Mouse (Mus musculus) heart, postnatal 36 days (tissue): Measurements from ENCODE around the gene Rfc5. TPM values are rescaled to one million over a fixed set of nuclear protein-coding genes. Genes with fewer than 3 reads are reported as not detected.
"Not testable (repeated sequence)": the region's sequence is repeated elsewhere in the genome, so short reads cannot be mapped to it uniquely, and the experiment has no call there.

Experiments used
- DNase-seq, 2 experiments: peaks; one replicate each; pipeline ENCODE4 v3.0.0; 2021 to 2022
- intact Hi-C: fragments of 180-260 bp; cut with DNase I; formaldehyde crosslinking; loops from one replicate; pipeline ENCODE4 v1.15.1; 2025
- total RNA-seq, 2 experiments: library from RNA; stranded (reverse); gene quantifications; 2 replicates each; pipeline ENCODE4 v1.2.3; 2021

Gene Rfc5
- total RNA-seq, 2 experiments from 2014 or later = 2.7 to 5.2 TPM

DNA sequence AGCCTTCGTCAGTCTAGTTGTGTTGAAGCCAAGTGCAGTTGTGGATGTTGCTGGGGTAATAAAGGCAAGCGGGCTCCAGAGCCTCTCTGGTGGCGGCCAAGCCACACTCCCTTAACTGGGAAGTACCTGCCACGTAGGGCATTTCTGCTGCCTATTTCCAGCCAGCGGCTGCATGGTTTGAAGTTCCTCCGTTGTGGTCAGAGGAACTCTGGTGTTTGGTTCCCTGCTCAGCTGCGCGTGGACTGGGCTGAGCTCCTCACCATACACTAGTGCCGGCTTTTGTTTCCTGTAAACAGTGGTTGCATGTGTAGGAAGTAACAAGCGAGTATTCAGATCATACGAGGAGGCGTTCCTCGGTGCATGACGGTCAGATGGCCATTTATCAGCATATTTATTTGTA lies 11.1 kb downstream of the Rfc5 start:
- intact Hi-C loops, DNase-seq: not testable (repeated sequence)

GRCm38 (mm10) chr5:117376331-117376761 lies 12.5 kb downstream of the Rfc5 start:
- intact Hi-C loops = no loop called here

DNA sequence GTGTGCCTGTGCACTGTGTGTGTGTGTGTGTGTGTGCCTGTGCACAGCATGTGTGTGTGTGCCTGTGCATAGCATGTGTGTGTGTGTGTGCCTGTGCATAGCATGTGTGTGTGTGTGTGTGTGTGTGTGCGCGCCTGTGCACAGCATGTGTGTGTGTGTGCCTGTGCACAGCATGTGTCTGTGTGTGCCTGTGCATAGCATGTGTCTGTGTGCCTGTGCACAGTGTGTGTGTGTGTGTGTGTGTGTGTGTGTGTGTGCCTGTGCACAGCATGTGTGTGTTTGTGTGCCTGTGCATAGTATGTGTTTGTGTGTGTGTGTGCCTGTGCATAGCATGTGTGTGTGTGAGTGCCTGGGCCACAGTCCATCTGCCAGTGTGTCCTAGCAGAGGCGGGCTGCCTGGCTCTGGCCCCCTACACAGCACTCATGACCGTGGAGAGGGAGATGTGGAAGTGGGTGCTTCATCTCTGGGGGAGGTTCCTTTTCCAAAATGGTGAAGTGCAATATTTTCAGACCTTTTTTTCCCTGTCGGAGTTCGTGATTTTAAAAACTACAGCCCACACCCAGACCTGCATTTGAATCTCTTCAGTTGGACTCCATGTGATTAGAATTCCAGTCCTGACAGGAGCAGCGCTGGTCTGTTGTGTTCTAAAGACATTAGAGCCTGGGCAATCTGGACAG lies 14.3 kb downstream of the Rfc5 start:
- DNase-seq = no peak
- intact Hi-C loops = no loop called here

More at GRCm38 (mm10) chr5:117376331-117376761, 12.5 kb downstream of the Rfc5 start:
- no peak for DNase-seq

DNA sequence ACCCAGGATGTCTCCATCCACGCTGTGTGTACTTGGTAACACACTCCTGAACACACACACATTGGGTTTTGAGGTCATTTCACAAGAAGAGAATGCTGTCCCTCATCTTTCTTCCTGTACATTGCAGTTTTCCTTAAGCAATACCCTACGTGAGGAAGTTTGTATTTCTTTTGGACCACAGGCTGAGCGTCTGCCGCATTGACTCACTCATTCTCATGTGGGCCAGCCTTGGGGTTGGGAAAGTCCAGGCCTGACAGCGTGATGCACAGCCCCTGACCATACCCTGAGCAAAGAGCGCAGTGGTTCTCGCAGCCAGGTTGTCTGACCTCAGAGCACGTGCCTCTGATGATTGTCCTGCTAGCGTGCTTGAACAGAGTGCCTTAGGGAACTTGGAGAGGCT lies 15.4 kb downstream of the Rfc5 start:
- no peak for DNase-seq
- intact Hi-C loops = no loop called here

- intact Hi-C loops = loop anchor here (2.0 kb wide), 1 partner anchor 16 kb away; no protein-coding TSS in a partner anchor
- DNase-seq = peak in 1 of 2 experiments; percentile 30
Measured at GRCm38 (mm10) chr5:117370592-117370991, 18.3 kb downstream of the Rfc5 start.

DNA sequence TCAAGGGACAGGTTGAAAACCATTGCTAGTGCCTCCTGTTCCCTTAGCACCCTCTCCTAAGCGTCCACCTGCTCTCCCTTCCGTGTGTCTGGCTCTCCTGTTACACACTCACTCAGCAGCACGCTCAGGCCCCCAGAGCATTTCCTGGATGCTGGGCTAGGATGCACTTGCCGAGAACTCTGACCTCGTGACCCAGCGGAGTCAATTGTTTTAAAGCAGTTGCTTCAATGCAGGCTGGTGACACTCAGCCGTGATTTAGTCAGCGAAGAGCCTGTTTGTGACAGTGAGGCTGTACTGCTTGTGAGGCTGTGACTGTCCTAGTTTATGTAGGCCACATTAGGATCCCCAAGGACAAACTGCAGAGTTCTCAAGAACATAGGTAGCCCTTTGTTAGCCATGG lies 21.6 kb downstream of the Rfc5 start:
- intact Hi-C loops = no loop called here

GRCm38 (mm10) chr5:117365904-117366561 lies 22.8 kb downstream of the Rfc5 start:
- intact Hi-C loops = no loop called here
- DNase-seq = no peak

More for the DNA sequence above, 21.6 kb downstream of the Rfc5 start:
- no peak for DNase-seq

GRCm38 (mm10) chr5:117364821-117365220 lies 24.0 kb downstream of the Rfc5 start:
- DNase-seq = no peak
- intact Hi-C loops = no loop called here

GRCm38 (mm10) chr5:117363066-117363782 lies 25.6 kb downstream of the Rfc5 start:
- intact Hi-C loops = no loop called here
- DNase-seq = peak in 1 of 2 experiments; percentile 38

DNA sequence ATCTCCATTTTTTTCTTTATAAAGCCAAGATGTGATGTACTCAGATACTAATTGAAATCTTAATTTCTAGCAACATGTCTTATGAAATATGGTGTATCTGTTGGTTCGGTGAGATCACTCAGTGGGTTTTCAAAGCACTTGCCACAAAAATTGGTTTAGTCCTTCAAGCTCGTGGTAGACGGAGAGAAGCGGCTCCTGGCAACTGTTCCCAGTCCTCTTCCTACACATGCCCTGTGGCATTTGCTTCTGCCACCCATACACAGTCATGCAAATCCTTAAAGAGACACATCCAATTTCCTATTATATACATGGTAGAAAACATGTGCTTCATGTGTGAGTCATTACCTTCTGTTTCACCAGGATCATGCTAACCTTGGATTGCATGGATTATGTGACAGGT lies 27.3 kb downstream of the Rfc5 start:
- intact Hi-C loops = no loop called here
- no peak for DNase-seq

- peak in 1 of 2 experiments; percentile 22 for DNase-seq
Measured at GRCm38 (mm10) chr5:117360631-117361541, 28.0 kb downstream of the Rfc5 start.

GRCm38 (mm10) chr5:117360228-117360515 lies 28.7 kb downstream of the Rfc5 start:
- intact Hi-C loops = no loop called here
- DNase-seq = no peak

More at GRCm38 (mm10) chr5:117360631-117361541, 28.0 kb downstream of the Rfc5 start:
- intact Hi-C loops = no loop called here

DNA sequence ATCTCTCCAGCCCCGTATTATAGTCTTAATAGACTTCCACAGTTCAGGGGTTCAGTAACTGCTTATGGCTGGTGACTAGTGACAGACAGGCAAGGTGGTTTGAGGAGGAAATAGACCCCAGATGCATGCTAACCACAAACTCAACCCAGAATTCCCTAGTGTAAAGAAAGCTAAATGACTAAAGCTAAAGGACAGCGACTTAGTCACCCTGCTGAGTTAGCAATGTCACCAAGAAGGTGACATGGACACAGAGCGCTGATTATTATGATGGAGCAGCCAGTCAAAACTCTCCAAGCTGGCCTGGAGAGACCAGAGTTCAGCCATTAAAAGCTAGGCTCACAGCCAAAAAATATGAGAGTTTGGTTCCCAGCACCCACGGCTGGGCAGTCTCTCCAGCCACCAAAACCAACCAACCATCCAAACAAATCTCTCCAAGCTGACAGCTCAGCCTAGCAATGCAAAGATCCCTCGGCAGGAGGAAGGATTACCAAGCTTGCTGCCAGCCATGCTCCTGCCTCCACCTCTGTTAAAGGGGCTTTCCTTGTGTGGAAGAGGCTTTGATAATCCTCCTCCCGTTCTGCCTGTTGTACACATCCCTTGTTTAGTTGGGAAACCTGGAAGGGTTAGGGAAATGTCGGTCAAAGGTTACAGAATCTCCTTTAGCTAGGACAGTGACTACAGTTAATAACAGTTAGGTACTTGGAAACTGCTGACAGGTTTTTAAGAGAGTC lies 29.2 kb downstream of the Rfc5 start:
- no peak for DNase-seq
- intact Hi-C loops = loop anchor here (5.0 kb wide), 1 partner anchor 242 kb away; the partner anchor contains the start of gene Suds3

DNA sequence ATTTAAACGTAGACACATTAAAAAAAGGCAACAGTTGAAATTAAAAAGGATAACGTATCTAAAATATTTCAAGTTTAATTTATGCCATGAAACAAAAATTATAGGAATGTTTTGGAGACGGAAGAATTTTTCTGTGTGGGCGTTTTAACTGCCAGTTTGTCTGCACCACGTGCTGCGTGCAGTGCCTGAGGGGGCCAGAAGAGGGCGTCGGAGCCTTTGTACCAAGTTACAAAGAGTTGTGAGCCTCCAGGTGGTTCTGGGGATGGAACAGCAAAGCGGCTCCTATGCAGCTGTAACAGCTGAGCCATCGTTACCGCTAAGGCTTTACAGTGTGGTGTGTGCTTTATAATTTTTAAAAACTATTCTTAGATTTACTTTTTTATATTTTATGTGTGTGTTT lies 30.1 kb downstream of the Rfc5 start:
- peak; percentile 45 to 69 for DNase-seq
- intact Hi-C loops = loop anchor here (1.0 to 5.0 kb wide), 2 partner anchors 39 to 241 kb away; partner anchors contain the start of genes Suds3 and Vsig10

GRCm38 (mm10) chr5:117358248-117358630 lies 30.6 kb downstream of the Rfc5 start:
- DNase-seq = no peak
- intact Hi-C loops = loop anchor here (1.0 to 5.0 kb wide), 2 partner anchors 39 to 241 kb away; partner anchors contain the start of genes Suds3 and Vsig10

DNA sequence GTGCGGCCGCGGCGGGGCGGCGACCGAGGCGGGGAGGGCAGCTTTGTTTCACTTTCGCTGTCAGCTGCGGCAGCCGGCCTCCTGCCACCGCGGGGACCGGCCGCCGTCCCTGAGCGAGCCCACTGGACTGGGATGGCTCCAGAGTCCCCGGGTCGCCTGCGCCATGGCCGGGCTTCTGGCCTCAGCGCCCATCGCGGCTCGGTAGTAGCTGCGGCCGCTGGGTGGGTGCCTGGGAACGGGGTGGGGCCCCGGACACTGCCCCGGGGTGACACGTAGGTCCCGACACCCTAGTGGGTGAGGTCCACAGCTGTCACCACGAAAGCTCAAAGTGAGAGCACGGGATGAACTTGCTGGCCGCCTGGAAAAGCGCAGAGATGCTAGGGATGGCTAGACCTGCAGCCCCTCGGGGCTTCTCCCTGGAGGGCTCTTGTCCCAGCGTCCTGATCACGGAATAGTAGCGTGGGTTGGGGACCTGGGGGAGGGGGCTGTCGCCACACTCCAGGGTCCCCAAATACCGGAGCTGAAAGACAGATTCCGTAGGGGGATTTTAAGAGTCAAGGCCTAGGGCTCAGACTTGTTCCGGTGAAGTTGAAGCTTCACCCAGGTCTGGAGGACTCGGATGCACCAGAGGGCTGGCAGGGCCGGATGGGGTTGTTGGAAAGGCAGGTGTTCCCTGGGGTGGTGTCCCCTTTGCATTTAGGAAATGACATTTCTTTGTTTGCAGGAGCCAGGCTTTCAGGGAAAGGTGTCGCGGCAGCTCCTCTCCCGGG lies 31.2 kb downstream of the Rfc5 start:
- intact Hi-C loops = loop anchor here (1.0 to 5.0 kb wide), 2 partner anchors 38 to 240 kb away; partner anchors contain the start of genes Suds3 and Vsig10
- DNase-seq = peak in 1 of 2 experiments; percentile 86

GRCm38 (mm10) chr5:117357129-117357477 lies 31.7 kb downstream of the Rfc5 start, which contains the start of gene Wsb2:
Gene Wsb2 (plus strand): TSS chr5:117357304.
- intact Hi-C loops = loop anchor here (5.0 kb wide), 1 partner anchor 240 kb away; the partner anchor contains the start of gene Suds3
- DNase-seq = peak in 1 of 2 experiments; percentile 88

- intact Hi-C loops = loop anchor here (5.0 kb wide), 1 partner anchor 239 kb away; the partner anchor contains the start of gene Suds3
- DNase-seq = peak; percentile 63 to 75
Measured at GRCm38 (mm10) chr5:117356365-117357128, 32.3 kb downstream of the Rfc5 start.
